Mouse (Mus musculus) thymus, adult 2 months (tissue): ENCODE results near the gene Thrb. TPM values are rescaled to one million over a fixed set of nuclear protein-coding genes. Genes with fewer than 3 reads are reported as not detected.

ENCODE experiments used
- DNase-seq: peaks from one replicate; pipeline ENCODE4 v3.0.0; 2021
- H3K27ac ChIP-seq: fragments of 200-500 bp; 2 replicates; pipeline ENCODE4 v1.5.1; 2012; ENCODE audit warnings: low read length, control low read depth; ENCODE audit not compliant: control insufficient read depth, insufficient read depth
- H3K27me3 ChIP-seq: fragments of 200-500 bp; 2 replicates; pipeline ENCODE4 v1.6.1; 2012; ENCODE audit warnings: mild to moderate bottlenecking, low read length, moderate library complexity, mixed read lengths; ENCODE audit not compliant: control insufficient read depth, insufficient read depth
- H3K36me3 ChIP-seq: fragments of 200-500 bp; 2 replicates; pipeline ENCODE4 v1.6.1; 2012; ENCODE audit warnings: mild to moderate bottlenecking, low read length, moderate library complexity; ENCODE audit not compliant: control insufficient read depth, insufficient read depth
- H3K4me1 ChIP-seq: fragments of 200-500 bp; replicated peaks from 2 replicates; pipeline ENCODE4 v1.6.1; 2012; ENCODE audit warnings: low read length; ENCODE audit not compliant: control insufficient read depth, insufficient read depth
- H3K4me3 ChIP-seq: fragments of 200-500 bp; 2 replicates; pipeline ENCODE4 v1.5.1; 2012; ENCODE audit warnings: mild to moderate bottlenecking, low read length, control low read depth, moderate library complexity; ENCODE audit not compliant: control insufficient read depth, insufficient read depth
- CTCF ChIP-seq: fragments of 200-500 bp; IDR thresholded peaks from 2 replicates; pipeline ENCODE4 v1.5.1; 2012; ENCODE audit warnings: mild to moderate bottlenecking, control low read depth, low read length, moderate library complexity, borderline replicate concordance; ENCODE audit not compliant: control insufficient read depth, poor library complexity, insufficient read depth; ENCODE audit errors: extremely low read depth
- POLR2A ChIP-seq: fragments of 200-500 bp; IDR thresholded peaks from 2 replicates; pipeline ENCODE4 v1.6.1; 2012; ENCODE audit warnings: mild to moderate bottlenecking, low read length, control low read depth, moderate library complexity; ENCODE audit not compliant: control insufficient read depth, poor library complexity, insufficient read depth; ENCODE audit errors: extremely low read depth
- WGBS: fragments of 180-500 bp; shearing (Covaris S2); methylation state at CpG from one replicate; pipeline ENCODE4 v1.1.7; 2018; 5-methylcytosine and 5-hydroxymethylcytosine counted together
- polyA plus RNA-seq: library from polyadenylated mRNA; depleted of rRNA; stranded (reverse); fragments of >200 nt; gene quantifications from 2 replicates; pipeline ENCODE4 v1.2.3, GENCODE M21; 2012

Thrb gene
- polyA plus RNA-seq, 1 experiment = 1.5 TPM

DNA sequence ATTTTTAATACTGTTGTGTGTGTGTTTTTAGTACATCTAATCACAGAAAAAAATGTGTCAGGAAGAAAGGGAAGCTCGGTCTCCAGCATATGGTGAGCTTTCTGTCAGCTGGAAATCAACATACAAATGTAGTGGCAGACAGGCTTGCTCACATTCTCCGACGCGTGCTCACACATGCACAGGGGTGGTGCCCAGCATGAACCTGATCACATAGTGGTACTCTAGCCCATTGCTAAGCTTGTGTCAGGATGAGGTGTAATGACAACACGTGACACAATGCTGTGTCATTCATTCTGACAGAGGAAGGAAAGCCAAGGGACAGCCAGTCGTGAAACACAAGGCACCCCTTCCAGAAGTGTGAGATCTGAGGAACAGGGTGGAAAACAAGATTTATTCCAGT lies 75.4 kb downstream of the Thrb start:
- no peak for TF ChIP-seq CTCF
- TF ChIP-seq POLR2A = no peak
- no peaks in the 10 kb centered on the region for H3K36me3 ChIP-seq
- no peaks in the 10 kb centered on the region for H3K27me3 ChIP-seq
- no peak for DNase-seq
- H3K4me3 ChIP-seq = no peak overlapping the region
- WGBS = 88% methylated on average over 6 of the region's 6 CpGs
- H3K4me1 ChIP-seq = no peaks in the 10 kb centered on the region
- no peak overlapping the region for H3K27ac ChIP-seq

GRCm38 (mm10) chr14:17740903-17741302 lies 80.8 kb downstream of the Thrb start:
- H3K36me3 ChIP-seq = no peaks in the 10 kb centered on the region
- no peaks in the 10 kb centered on the region for H3K4me1 ChIP-seq
- 66% methylated on average over 3 of the region's 3 CpGs for WGBS
- no peak for DNase-seq
- H3K27me3 ChIP-seq = no peaks in the 10 kb centered on the region
- no peak overlapping the region for H3K4me3 ChIP-seq
- no peak for TF ChIP-seq CTCF
- no peak for TF ChIP-seq POLR2A
- no peak overlapping the region for H3K27ac ChIP-seq

DNA sequence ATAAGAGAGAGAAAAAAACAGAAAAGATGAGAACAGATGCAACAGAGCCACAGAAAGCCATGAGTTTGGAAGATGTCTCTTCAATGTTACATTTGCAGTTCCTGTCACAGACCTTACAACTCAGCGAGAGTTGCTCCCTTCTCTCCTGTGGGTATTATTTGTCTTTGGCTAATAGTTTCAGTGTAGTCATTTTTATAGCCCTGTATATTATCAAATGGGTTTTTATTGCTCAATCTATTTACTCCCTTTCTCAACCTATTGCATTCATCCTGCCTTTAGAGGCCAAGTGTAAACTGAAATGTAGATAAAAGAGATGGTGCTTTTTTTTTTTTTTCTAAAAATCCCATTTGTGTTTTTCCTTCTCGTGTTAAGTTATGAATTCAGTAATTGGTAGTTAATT lies 82.2 kb downstream of the Thrb start:
- no peak for DNase-seq
- no peak for TF ChIP-seq CTCF
- TF ChIP-seq POLR2A = no peak
- WGBS = 92% methylated on average over 2 of the region's 2 CpGs
- H3K4me1 ChIP-seq = no peaks in the 10 kb centered on the region
- no peak overlapping the region for H3K4me3 ChIP-seq
- H3K36me3 ChIP-seq = no peaks in the 10 kb centered on the region
- no peaks in the 10 kb centered on the region for H3K27me3 ChIP-seq
- H3K27ac ChIP-seq = no peak overlapping the region

DNA sequence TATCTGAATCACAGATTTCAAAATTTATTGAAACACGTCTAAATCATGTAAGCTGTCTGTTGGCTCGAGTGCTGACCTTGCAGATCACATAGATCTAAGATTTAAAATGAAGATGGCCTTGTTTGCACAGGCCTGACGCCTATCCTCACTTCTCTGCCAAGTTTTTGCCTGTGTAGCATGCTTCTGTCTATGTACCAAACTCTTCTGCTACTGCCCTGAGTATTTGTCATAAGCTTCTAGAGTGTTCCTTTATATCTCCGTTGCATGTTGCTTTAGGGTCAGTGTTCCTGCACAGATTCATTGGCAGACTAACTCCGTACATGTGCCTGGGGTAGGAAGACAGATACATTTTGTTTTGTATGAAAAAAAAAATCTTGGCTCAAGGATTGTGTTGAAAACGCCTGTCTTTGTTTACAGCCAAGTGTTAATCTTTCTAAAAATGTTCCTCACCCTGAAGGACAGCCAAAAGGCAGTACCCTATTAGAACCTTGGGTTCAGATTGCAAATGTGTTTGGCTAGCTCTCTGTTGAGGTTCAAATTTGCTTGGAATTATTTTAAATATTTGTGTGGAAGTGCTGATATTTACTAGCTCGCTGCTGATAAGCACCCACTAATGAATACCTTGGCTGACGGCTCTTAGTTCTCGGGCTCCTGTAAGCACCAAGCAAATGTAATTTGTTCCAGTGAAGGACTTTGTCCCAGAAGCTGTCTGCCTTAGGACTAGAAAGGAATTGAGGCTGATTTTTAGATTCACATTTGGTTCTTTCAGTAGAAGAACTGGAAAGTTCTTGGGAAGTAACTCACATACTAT lies 83.0 kb downstream of the Thrb start:
- no peak for DNase-seq
- no peak for TF ChIP-seq CTCF
- TF ChIP-seq POLR2A = no peak
- Histone ChIP-seq H3K27ac (no peak overlapping the region), H3K4me1 (no peaks in the 10 kb centered on the region), H3K4me3 (no peak overlapping the region), H3K36me3 (no peaks in the 10 kb centered on the region), H3K27me3 (no peaks in the 10 kb centered on the region)
- 91% methylated on average over 9 of the region's 9 CpGs for WGBS

DNA sequence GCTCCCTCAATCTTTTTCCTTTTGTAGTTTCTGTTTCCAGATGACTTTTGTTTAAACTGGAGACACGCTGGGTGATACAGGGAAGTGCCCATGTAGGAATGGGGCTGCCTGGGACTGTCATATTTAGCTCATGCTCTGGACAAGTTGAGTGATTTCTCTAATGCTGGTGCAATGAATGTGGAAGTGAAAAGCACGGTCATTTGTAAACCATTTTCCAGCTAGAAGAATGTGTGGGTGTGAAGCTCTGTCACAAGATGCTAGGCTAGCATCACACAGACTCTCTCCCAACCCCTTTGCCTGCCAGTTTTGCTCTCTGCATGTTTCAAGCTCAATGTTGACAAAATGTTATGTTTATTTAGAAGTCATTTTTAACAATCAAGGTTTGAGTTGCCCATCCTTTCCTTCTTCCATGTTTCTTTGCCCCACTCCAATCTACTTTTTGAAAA lies 83.7 kb downstream of the Thrb start:
- Histone ChIP-seq H3K4me1 (no peaks in the 10 kb centered on the region), H3K27me3 (no peaks in the 10 kb centered on the region), H3K27ac (no peak overlapping the region), H3K36me3 (no peaks in the 10 kb centered on the region), H3K4me3 (no peak overlapping the region)
- TF ChIP-seq POLR2A = no peak
- no peak for TF ChIP-seq CTCF
- no peak for DNase-seq
- WGBS = 88% methylated on average over 2 of the region's 2 CpGs

- TF ChIP-seq CTCF (no peak), POLR2A (no peak)
- Histone ChIP-seq H3K4me3 (no peak overlapping the region), H3K4me1 (no peaks in the 10 kb centered on the region), H3K36me3 (no peaks in the 10 kb centered on the region), H3K27me3 (no peaks in the 10 kb centered on the region), H3K27ac (no peak overlapping the region)
- 92% methylated on average over 3 of the region's 3 CpGs for WGBS
- no peak for DNase-seq
Observed at GRCm38 (mm10) chr14:17747922-17748321, 87.9 kb downstream of the Thrb start.
